Mouse (Mus musculus): ENCODE data around the gene Ildr1.

GRCm38 (mm10) chr16:36732572-36732971 lies 38.8 kb downstream of the Ildr1 start:
- TF ChIP-seq POLR2A (IDR thresholded peaks at IDR 0.05; ENCODE audit: insufficient read length, low read depth), result no peak
- no peak for TF ChIP-seq TCF3 (IDR thresholded peaks at IDR 0.05; ENCODE audit: insufficient read length, low read depth)
- TF ChIP-seq USF1 (IDR thresholded peaks at IDR 0.05; ENCODE audit: low read depth), result no peak
- TF ChIP-seq TCF12 (IDR thresholded peaks at IDR 0.05; ENCODE audit: insufficient read depth, poor library complexity, severe bottlenecking), result no peak
- TF ChIP-seq MAX (IDR thresholded peaks at IDR 0.05; ENCODE audit: low read depth), result no peak
- TF ChIP-seq E2F4 (IDR thresholded peaks at IDR 0.05; ENCODE audit: insufficient read depth), result no peak
- no peak for TF ChIP-seq MYOD1 (IDR thresholded peaks at IDR 0.05; ENCODE audit: control insufficient read depth in 1 of 3, insufficient read length in 2 of 3, low read depth in 2 of 3)
- no peak for TF ChIP-seq CEBPB (IDR thresholded peaks at IDR 0.05; ENCODE audit: insufficient read depth, poor library complexity, severe bottlenecking)
- no peak for TF ChIP-seq MYOG (IDR thresholded peaks at IDR 0.05; ENCODE audit: control insufficient read depth in 1 of 3, insufficient read depth in 1 of 3, insufficient read length in 2 of 3, low read depth in 2 of 3)
- no peak for TF ChIP-seq POLR2AphosphoS2 (IDR thresholded peaks at IDR 0.05; ENCODE audit: insufficient read length, low read depth)
- no peak for TF ChIP-seq SRF (IDR thresholded peaks at IDR 0.05; ENCODE audit: control insufficient read depth, insufficient read length, low read depth)
- TF ChIP-seq REST (IDR thresholded peaks at IDR 0.05; ENCODE audit: insufficient read depth, insufficient read length), result no peak

Data from myocyte (in vitro differentiated cells).